Mouse (Mus musculus): Measurements from ENCODE around the gene Cbx5.

DNA sequence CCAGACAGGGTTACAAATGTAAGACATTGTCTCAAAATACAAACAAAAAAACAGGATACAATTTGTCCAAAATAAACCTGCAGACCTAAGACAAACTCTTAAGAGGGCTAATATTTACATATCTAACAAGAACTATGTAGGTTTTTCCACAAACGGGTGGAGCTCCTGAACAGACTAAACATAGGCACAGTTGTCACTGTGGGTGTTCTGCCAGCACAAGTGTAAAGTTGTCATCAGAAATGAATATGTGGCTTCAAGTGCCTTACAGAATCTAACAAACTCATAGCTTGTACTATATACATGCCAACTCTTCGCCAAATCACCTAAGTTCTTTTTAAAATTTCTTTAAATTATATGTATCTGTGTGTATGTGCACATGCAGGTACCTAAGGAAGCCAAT lies 6.5 kb downstream of the Cbx5 start:
- no peak for TF ChIP-seq POLR2A (IDR thresholded peaks at IDR 0.05; ENCODE audit: control insufficient read depth, extremely low read depth, insufficient read depth, low read length, poor library complexity)
- TF ChIP-seq CTCF (IDR thresholded peaks at IDR 0.05; ENCODE audit: borderline replicate concordance, control insufficient read depth, extremely low read depth, insufficient read depth, low read length, poor library complexity): no peak
